Mouse (Mus musculus) stomach, postnatal 0 days (tissue): Measurements from ENCODE around the gene Mcf2l. TPM values are rescaled to one million over a fixed set of nuclear protein-coding genes. Genes with fewer than 3 reads are reported as not detected.

ENCODE experiments used
- ATAC-seq: fragments of 200-750 bp; cut with Nextera tagmentation; 2 replicates; pipeline ENCODE4 v1.8.0; 2017; ENCODE audit not compliant: low FRiP score, low TSS enrichment
- DNase-seq: peaks from one replicate; pipeline ENCODE4 v3.0.0-alpha.2; 2016; ENCODE audit warnings: low spot score
- H3K27ac ChIP-seq: fragments of 300-500 bp; sonication (generic); replicated peaks from 2 replicates; pipeline ENCODE4 v1.5.1; 2014; ENCODE audit warnings: mild to moderate bottlenecking, control low read depth
- H3K27me3 ChIP-seq: fragments of 300-500 bp; sonication (generic); 2 replicates; pipeline ENCODE4 v1.6.1; 2014; ENCODE audit warnings: low read length; ENCODE audit not compliant: control insufficient read depth, insufficient read depth
- H3K36me3 ChIP-seq: fragments of 300-500 bp; sonication (generic); 2 replicates; pipeline ENCODE4 v1.6.1; 2014; ENCODE audit warnings: low read length, mixed read lengths; ENCODE audit not compliant: control insufficient read depth, insufficient read depth
- H3K4me1 ChIP-seq: fragments of 300-500 bp; sonication (generic); replicated peaks from 2 replicates; pipeline ENCODE4 v1.6.1; 2014; ENCODE audit warnings: antibody characterized with exemption; ENCODE audit not compliant: control insufficient read depth, insufficient read depth
- H3K4me2 ChIP-seq: fragments of 300-500 bp; sonication (generic); replicated peaks from 2 replicates; pipeline ENCODE4 v1.6.1; 2014; ENCODE audit warnings: low read depth, mild to moderate bottlenecking, control low read depth, moderate library complexity
- H3K4me3 ChIP-seq: fragments of 300-500 bp; sonication (generic); 2 replicates; pipeline ENCODE4 v1.5.1; 2014; ENCODE audit warnings: low read depth, low read length, control low read depth
- H3K9ac ChIP-seq: fragments of 300-500 bp; sonication (generic); 2 replicates; pipeline ENCODE4 v1.6.1; 2014; ENCODE audit warnings: mild to moderate bottlenecking, low read length, control low read depth, mixed read lengths
- H3K9me3 ChIP-seq: fragments of 300-500 bp; sonication (generic); 2 replicates; pipeline ENCODE4 v1.6.1; 2016; ENCODE audit warnings: low read length; ENCODE audit not compliant: control insufficient read depth
- CTCF ChIP-seq: IDR thresholded peaks from 2 replicates; pipeline ENCODE4 v1.5.1; 2016; ENCODE audit warnings: antibody characterized with exemption, low read depth, mild to moderate bottlenecking, moderate library complexity
- EP300 ChIP-seq: optimal IDR thresholded peaks from 2 replicates; pipeline ENCODE3; 2016; ENCODE audit warnings: antibody characterized with exemption
- WGBS: fragments of 180-500 bp; shearing (Covaris S2); extraction: QIAGEN DNeasy Blood & Tissue Kit; methylation state at CpG from one replicate; pipeline ENCODE4 v1.1.7; 2014; 5-methylcytosine and 5-hydroxymethylcytosine counted together
- polyA plus RNA-seq: library from polyadenylated mRNA; unstranded; fragments of >200 nt; fragmentation: Nextera tagmentation; extraction: Ambion mirVana; gene quantifications from 2 replicates; pipeline ENCODE4 v1.2.1, GENCODE M21; 2015

Gene Mcf2l
- polyA plus RNA-seq, 1 experiment from 2014 or later = 9.6 TPM

- H3K4me3 ChIP-seq = no peak overlapping the region
- H3K9me3 ChIP-seq = no peaks in the 10 kb centered on the region
- no peak overlapping the region for H3K27ac ChIP-seq
- no peak for TF ChIP-seq EP300
- no peak for TF ChIP-seq CTCF
- H3K9ac ChIP-seq = no peak overlapping the region
- H3K36me3 ChIP-seq = no peaks in the 10 kb centered on the region
- H3K4me1 ChIP-seq = no peaks in the 10 kb centered on the region
- H3K4me2 ChIP-seq = no peak overlapping the region
- 78% methylated on average over 5 of the region's 5 CpGs for WGBS
- no peaks in the 10 kb centered on the region for H3K27me3 ChIP-seq
- DNase-seq = no peak
- no peak for ATAC-seq
Observed at GRCm38 (mm10) chr8:12892882-12893446, 19.4 kb downstream of the Mcf2l start.

GRCm38 (mm10) chr8:12893797-12894578, 20.4 kb downstream of the Mcf2l start:
- DNase-seq (no peak), ATAC-seq (no peak)
- Histone ChIP-seq H3K27me3 (no peaks in the 10 kb centered on the region), H3K4me3 (no peak overlapping the region), H3K36me3 (no peaks in the 10 kb centered on the region), H3K27ac (no peak overlapping the region), H3K4me2 (no peak overlapping the region), H3K9me3 (no peaks in the 10 kb centered on the region), H3K9ac (no peak overlapping the region), H3K4me1 (no peaks in the 10 kb centered on the region)
- 77% methylated on average over 12 of the region's 12 CpGs for WGBS
- TF ChIP-seq EP300 = no peak
- no peak for TF ChIP-seq CTCF

DNA sequence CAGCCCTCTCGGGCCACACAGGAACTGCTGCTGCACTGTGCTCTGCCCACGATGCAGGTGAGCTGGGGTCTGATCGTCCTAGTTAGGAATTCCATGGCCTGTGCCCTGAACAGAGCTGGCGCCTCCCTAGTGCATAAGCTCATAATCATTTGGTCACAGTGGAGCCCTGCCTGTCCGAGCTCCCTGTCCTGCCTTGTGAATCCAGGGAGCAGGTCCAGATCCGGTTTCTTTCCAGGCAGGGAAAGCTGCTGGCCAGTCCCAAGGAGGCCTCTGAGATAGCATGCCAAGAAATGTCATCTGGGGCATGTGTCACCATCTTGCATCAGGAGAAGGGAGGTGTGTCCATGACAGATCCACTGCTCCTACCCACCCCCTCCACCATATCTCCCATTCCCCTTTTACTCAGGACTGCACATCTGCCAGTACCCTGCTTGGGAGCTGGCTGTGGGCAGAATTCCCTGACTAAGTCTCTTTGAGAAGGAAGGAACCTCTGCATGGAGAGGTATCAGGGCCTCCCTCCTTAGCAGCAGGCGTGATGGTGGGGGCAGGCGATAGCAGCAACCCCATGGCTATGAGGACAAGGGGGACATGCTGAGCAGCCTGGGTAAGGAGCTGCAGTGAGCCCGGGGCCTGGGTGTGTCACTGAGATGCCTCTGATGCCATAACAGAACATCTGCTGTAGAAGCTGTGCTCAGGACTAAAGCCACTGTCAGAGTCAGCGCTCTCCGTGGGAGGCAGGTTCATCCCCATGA, 21.4 kb downstream of the Mcf2l start:
- Histone ChIP-seq H3K36me3 (no peaks in the 10 kb centered on the region), H3K4me1 (no peaks in the 10 kb centered on the region), H3K4me3 (no peak overlapping the region), H3K9ac (no peak overlapping the region), H3K27ac (no peak overlapping the region), H3K9me3 (no peaks in the 10 kb centered on the region), H3K27me3 (no peaks in the 10 kb centered on the region), H3K4me2 (no peak overlapping the region)
- 78% methylated on average over 11 of the region's 11 CpGs for WGBS
- DNase-seq = no peak
- TF ChIP-seq CTCF (no peak), EP300 (no peak)
- ATAC-seq = no peak

GRCm38 (mm10) chr8:12895535-12896150, 22.0 kb downstream of the Mcf2l start:
- Histone ChIP-seq H3K27me3 (no peaks in the 10 kb centered on the region), H3K27ac (no peak overlapping the region), H3K9ac (no peak overlapping the region), H3K36me3 (no peaks in the 10 kb centered on the region), H3K4me3 (no peak overlapping the region), H3K4me1 (no peaks in the 10 kb centered on the region), H3K4me2 (no peak overlapping the region), H3K9me3 (no peaks in the 10 kb centered on the region)
- no peak for DNase-seq
- ATAC-seq = no peak
- no peak for TF ChIP-seq EP300
- TF ChIP-seq CTCF = peak; percentile 65
- WGBS = 70% methylated on average over 9 of the region's 9 CpGs

GRCm38 (mm10) chr8:12896494-12897373, 23.1 kb downstream of the Mcf2l start:
- H3K9me3 ChIP-seq = no peaks in the 10 kb centered on the region
- peak; percentile 56 for ATAC-seq
- 43% methylated on average over 13 of the region's 13 CpGs for WGBS
- no peak overlapping the region for H3K4me3 ChIP-seq
- H3K4me2 ChIP-seq = no peak overlapping the region
- H3K4me1 ChIP-seq = no peaks in the 10 kb centered on the region
- H3K36me3 ChIP-seq = no peaks in the 10 kb centered on the region
- TF ChIP-seq CTCF (peak; percentile 91), EP300 (no peak)
- H3K27me3 ChIP-seq = no peaks in the 10 kb centered on the region
- H3K27ac ChIP-seq = no peak overlapping the region
- DNase-seq = peak; percentile 59
- H3K9ac ChIP-seq = no peak overlapping the region
